Mouse (Mus musculus) ovary, postnatal 36 days (tissue): ENCODE data around the gene Rnf227.
A peak's percentile ranks its signal among the peaks of the same experiment; 100 is the strongest.

Experiments
- DNase-seq: peaks from one replicate; pipeline ENCODE4 v3.0.0; 2022; ENCODE audit warnings: low spot score, mixed read lengths

The Rnf227 gene

DNA sequence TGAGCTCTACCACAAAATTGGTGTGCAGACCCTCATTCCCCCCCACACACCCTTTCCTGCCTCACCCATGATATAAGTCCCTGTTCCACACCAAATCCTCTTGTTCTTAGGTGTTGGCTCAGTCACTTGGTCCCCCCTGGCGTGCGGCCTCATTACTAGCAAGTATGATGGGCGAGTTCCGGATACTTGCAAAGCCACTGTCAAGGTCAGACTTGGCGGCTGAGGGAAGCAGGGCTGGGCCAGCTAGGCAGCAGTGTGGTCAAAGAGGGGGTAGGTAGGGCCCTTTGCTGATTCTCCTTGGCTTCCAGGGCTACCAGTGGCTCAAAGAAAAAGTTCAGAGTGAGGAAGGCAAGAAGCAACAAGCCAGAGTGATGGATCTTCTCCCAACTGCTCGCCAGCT, 9.1 kb upstream of the Rnf227 start:
- no peak for DNase-seq

GRCm38 (mm10) chr11:69331929-69332405, 8.3 kb upstream of the Rnf227 start:
- DNase-seq, result peak; percentile 80

DNA sequence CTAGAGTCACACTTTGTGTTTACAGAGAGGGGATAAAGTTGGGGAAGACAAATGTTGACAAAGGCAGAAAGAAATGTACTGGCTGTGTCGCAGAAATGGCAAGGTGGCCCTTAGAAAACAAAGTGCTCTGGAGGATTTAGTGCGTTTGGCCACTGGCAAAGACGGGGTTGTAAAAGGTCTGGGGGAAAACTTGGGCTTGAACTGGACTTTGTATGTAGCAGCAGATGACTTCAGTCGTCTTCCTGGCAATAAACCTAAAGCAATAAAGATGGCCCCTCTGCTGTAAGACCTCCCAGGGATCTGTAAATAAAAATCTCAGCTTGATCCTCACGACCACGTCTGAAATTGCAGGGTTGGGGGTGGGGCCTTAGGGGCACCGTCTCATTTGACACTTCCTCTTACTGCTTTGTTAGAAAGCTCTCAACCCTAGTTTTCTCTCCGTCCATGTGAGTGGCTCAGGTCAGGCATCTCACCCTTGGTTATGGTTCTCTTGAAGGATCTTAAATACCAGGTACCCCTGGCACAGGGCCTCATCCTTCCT, 7.5 kb upstream of the Rnf227 start:
- DNase-seq, result no peak

- no peak for DNase-seq
These were observed 6.3 kb upstream of the Rnf227 start for GRCm38 (mm10) chr11:69333922-69334321.

- DNase-seq, result no peak
These were observed 5.5 kb upstream of the Rnf227 start for GRCm38 (mm10) chr11:69334796-69335195.

GRCm38 (mm10) chr11:69346441-69346840, 6.2 kb downstream of the Rnf227 start:
- DNase-seq, result no peak

GRCm38 (mm10) chr11:69356544-69356943, 16.3 kb downstream of the Rnf227 start:
- DNase-seq, result no peak

- no peak for DNase-seq
These were observed 17.4 kb downstream of the Rnf227 start for GRCm38 (mm10) chr11:69357690-69358089.

DNA sequence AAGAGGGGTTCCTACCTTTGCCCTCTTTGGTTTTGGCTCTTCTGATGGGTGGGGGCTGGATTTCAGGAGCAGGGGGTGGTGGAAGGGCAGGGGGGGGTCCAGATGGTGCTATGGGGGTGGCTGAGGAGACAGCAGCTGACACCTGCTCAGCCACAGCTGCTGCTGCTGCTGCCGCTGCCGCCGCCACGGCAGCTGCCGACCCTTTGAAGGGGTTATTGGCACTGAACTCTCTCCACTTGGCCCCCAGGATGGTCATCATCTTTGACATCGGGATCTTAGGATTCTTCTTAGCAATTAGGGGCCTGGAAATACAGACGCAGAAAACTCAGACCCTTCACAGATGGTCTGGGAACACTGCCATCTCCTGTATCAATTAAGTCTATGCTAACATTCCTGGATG, 21.8 kb downstream of the Rnf227 start:
- no peak for DNase-seq

DNA sequence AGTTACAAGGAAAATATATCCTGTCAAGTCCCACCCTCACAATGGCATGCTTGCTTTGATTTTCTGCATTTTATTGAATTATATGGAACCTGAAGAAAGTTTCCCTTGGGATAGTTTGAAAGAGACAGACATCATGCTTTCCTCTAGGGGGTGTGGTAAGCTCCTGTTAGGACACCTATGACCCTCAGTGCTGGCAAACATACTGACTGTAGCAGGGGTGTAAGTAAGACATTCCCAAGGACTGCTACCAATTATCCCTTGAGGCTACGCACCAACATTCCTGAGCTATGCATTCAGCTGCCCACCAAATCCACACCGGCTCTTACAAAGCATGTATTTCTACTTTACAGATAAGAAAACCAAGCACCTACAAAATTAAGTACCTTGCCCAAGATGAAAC, 22.2 kb downstream of the Rnf227 start:
- DNase-seq, result no peak

DNA sequence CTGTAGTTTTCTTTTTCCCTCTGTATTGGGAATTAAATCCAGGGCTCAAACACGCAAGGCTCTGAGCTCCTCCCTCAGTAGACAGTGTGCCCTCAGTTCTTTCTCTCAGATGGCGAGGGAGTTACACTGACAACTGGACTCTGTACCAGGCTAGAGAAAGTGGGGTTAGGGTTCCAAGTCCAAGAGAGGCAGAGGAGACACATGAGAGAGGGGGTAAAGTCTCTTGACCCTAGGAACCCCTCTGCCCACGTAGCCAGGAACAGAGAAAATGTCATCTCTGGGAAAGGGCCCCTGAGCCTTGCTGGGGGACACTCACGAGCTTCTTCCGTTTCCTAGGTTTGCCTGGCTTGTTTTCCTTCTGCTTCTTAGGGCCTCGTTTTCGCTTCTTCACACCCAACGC, 24.1 kb downstream of the Rnf227 start:
- no peak for DNase-seq

DNA sequence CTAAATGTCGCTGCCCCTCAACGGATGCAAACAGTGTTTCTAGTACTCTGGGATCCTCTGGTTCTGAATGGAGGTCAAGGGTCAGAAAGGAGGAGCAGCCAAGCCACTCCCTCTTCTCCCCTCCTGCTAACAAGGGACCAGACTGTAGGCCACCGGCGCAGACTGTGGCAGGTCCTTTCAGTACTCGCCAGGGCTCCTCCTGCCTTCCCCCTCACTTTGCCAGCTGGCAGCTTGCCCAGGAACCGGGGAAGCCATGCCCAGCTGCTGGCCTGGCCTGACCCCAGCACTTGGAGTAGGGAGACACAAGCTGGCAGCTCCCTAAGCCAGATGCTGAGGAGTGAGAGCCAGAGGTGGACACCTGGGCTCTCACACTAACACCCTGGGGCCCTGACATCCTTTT, 24.6 kb downstream of the Rnf227 start:
- DNase-seq, result peak; percentile 97

GRCm38 (mm10) chr11:69365722-69366121, 25.5 kb downstream of the Rnf227 start:
- no peak for DNase-seq

DNA sequence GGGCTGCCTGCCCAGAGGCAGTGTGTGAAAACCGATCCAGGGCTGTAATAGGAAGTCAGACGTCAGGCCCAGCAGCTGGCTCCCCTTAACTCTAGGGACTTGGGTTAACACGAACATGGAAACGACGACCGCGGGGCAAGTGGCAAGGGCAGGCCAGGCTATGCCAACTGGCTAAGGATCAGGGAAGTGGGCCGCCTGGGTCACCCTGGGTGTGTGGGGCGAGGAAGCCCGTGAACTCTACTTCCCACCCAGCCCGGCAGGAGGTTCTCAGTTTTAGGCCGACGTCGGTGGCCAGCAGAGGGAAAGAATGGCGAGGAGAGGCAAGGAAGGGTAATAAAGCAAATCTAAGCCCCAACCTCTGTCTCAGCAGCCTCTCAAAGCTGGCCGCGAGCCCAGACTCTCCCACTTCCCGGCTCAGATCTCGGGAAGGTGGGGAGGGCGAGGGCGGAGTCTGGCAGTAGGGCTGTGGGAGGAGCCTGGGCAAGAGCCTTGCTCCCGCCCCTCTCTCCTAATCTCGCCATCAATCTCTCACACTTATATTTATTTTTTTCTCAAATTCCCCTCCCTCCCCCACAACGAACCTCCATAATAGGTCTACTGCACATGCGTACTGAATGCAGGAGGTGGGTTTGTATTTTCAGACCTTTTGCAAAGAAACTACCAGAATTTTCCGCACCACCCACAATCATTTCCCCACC, 26.0 kb downstream of the Rnf227 start:
- DNase-seq, result peak; percentile 97

GRCm38 (mm10) chr11:69366855-69367615, 26.8 kb downstream of the Rnf227 start:
- DNase-seq, result peak; percentile 29

DNA sequence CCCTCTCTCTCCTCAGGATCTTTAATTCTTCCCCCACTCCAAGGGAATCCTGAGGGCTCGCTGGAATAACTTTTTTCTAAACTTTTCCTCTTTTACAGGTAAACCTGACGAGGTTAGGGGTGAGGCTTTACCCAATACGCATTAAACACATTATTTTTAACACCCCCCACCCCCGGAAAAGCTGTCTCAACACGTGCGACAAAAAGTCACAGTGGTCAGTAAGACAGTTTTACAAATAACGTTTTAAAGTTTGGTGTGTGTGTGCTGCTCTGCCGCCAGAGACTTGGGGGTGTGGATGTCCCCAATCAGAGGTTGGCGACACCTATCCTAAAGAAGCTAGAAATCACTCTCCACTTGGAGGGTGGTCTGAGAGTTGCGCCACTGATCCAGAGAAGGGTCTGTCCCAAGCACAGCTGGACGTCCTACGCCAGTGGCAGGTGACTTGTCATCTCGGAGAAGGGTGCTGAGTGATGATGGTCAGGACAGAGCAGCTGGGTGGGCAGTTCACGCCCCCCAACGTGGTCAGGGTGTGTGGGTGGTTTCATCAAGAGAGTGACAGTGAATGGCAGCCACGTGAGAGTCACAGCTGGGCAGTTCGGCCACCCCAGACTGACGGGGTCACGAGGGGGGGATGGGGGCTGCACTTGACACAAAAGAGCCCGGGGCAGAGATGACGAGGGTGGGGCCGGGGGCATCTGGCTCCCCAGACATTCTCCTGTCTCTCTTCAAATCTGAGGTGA, 27.5 kb downstream of the Rnf227 start:
- peak; percentile 28 for DNase-seq

GRCm38 (mm10) chr11:69368356-69369214, 28.3 kb downstream of the Rnf227 start:
- DNase-seq, result peak; percentile 65

- DNase-seq, result no peak
These were observed 29.1 kb downstream of the Rnf227 start, which contains the start of gene Chd3 for GRCm38 (mm10) chr11:69369215-69369989. Gene Chd3, minus strand, starts transcription at chr11:69369406.

GRCm38 (mm10) chr11:69369990-69370816, 29.9 kb downstream of the Rnf227 start:
- DNase-seq, result no peak

- no peak for DNase-seq
These were observed 30.6 kb downstream of the Rnf227 start for GRCm38 (mm10) chr11:69370817-69371215.
